Mouse (Mus musculus): Measurements from ENCODE around the gene 4930524B15Rik.
"Not testable (repeated sequence)": the region's sequence is repeated elsewhere in the genome, so short reads cannot be mapped to it uniquely, and the experiment has no call there.

The 4930524B15Rik gene

GRCm38 (mm10) chr11:31965256-31966134 lies at the start of gene 4930524B15Rik:
Gene 4930524B15Rik (plus strand): TSS chr11:31965592.
- in situ Hi-C loops (cut with MboI; ENCODE audit: low sequenced_read_pairs), result loop anchor here (25.0 kb wide), 1 partner anchor 703 kb away; no protein-coding TSS in a partner anchor

- in situ Hi-C loops (cut with MboI; ENCODE audit: low sequenced_read_pairs), result no loop called here
Observed at GRCm38 (mm10) chr11:31917769-31918168, 47.6 kb upstream of the 4930524B15Rik start.

GRCm38 (mm10) chr11:31930051-31930450 lies 35.3 kb upstream of the 4930524B15Rik start:
- in situ Hi-C loops (cut with MboI; ENCODE audit: low sequenced_read_pairs), result no loop called here

GRCm38 (mm10) chr11:31935652-31936051 lies 29.7 kb upstream of the 4930524B15Rik start:
- in situ Hi-C loops (cut with MboI; ENCODE audit: low sequenced_read_pairs), result no loop called here

GRCm38 (mm10) chr11:31936910-31937525 lies 28.4 kb upstream of the 4930524B15Rik start:
- in situ Hi-C loops (cut with MboI; ENCODE audit: low sequenced_read_pairs), result no loop called here

- in situ Hi-C loops (cut with MboI; ENCODE audit: low sequenced_read_pairs), result no loop called here
Observed at GRCm38 (mm10) chr11:31940898-31941639, 24.3 kb upstream of the 4930524B15Rik start.

- in situ Hi-C loops (cut with MboI; ENCODE audit: low sequenced_read_pairs), result no loop called here
Observed at GRCm38 (mm10) chr11:31941640-31942638, 23.5 kb upstream of the 4930524B15Rik start.

- in situ Hi-C loops (cut with MboI; ENCODE audit: low sequenced_read_pairs), result no loop called here
Observed at GRCm38 (mm10) chr11:31945471-31945870, 19.9 kb upstream of the 4930524B15Rik start.

GRCm38 (mm10) chr11:31948462-31949330 lies 16.7 kb upstream of the 4930524B15Rik start:
- in situ Hi-C loops (cut with MboI; ENCODE audit: low sequenced_read_pairs), result no loop called here

- in situ Hi-C loops (cut with MboI; ENCODE audit: low sequenced_read_pairs), result no loop called here
Observed at GRCm38 (mm10) chr11:31949331-31949785, 16.0 kb upstream of the 4930524B15Rik start.

- in situ Hi-C loops (cut with MboI; ENCODE audit: low sequenced_read_pairs), result loop anchor here (25.0 kb wide), 1 partner anchor 698 kb away; no protein-coding TSS in a partner anchor
Observed at GRCm38 (mm10) chr11:31960071-31960470, 5.3 kb upstream of the 4930524B15Rik start.

- in situ Hi-C loops (cut with MboI; ENCODE audit: low sequenced_read_pairs), result loop anchor here (25.0 kb wide), 1 partner anchor 702 kb away; no protein-coding TSS in a partner anchor
Observed at GRCm38 (mm10) chr11:31963993-31964392, 1.4 kb upstream of the 4930524B15Rik start.

- in situ Hi-C loops (cut with MboI; ENCODE audit: low sequenced_read_pairs), result loop anchor here (25.0 kb wide), 1 partner anchor 712 kb away; no protein-coding TSS in a partner anchor
Observed at GRCm38 (mm10) chr11:31974132-31974531, 8.7 kb downstream of the 4930524B15Rik start.

GRCm38 (mm10) chr11:31974826-31975225 lies 9.4 kb downstream of the 4930524B15Rik start:
- in situ Hi-C loops (cut with MboI; ENCODE audit: low sequenced_read_pairs), result loop anchor here (25.0 kb wide), 1 partner anchor 713 kb away; no protein-coding TSS in a partner anchor

- in situ Hi-C loops (cut with MboI; ENCODE audit: low sequenced_read_pairs), result no loop called here
Observed at GRCm38 (mm10) chr11:31975678-31976077, 10.3 kb downstream of the 4930524B15Rik start.

- in situ Hi-C loops (cut with MboI; ENCODE audit: low sequenced_read_pairs), result no loop called here
Observed at GRCm38 (mm10) chr11:31976137-31976536, 10.7 kb downstream of the 4930524B15Rik start.

GRCm38 (mm10) chr11:31980089-31980488 lies 14.7 kb downstream of the 4930524B15Rik start:
- in situ Hi-C loops (cut with MboI; ENCODE audit: low sequenced_read_pairs), result not testable (repeated sequence)

- in situ Hi-C loops (cut with MboI; ENCODE audit: low sequenced_read_pairs), result no loop called here
Observed at GRCm38 (mm10) chr11:31981830-31982229, 16.4 kb downstream of the 4930524B15Rik start.

Data from CH12F3 (cell line).